25 mouse cellular contexts compared by ENCODE assay signal in the genomic region with DNA sequence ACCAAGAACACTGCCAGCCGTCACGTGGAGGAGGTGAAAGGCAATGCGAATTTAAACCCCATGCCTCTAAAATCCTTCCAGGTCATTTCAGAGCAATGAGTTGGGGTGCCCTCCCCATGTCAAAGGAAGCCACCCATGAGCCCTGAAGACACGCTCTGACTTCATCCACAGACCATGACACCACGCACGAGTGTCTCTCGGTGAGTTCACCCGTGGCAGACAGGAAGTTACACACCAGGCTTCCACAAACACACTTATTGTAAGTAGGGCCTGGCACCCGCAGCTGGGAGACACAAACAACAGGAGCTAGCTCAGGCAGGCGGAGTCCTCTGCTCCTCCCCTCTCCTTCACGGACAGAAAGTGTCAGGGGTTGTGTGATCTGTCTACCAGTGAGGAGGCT.
DNase-seq lines count a peak whose midpoint lies in the region; ATAC-seq and TF ChIP-seq lines count a peak whose summit lies in the region.
"Had no signal": no experiment of that assay in that cellular context is flagged by ENCODE, and none has a peak within 500 bp of the region (broad histone marks: within the 10 kb centered on the region; RNA-seq: fewer than 3 reads in every experiment).

No protein-coding gene starts in this region.

- 69% methylated on average over 11 of the region's 11 CpGs for WGBS in heart, embryonic 12.5 days
- 83% methylated on average over 11 of the region's 11 CpGs for WGBS in hindbrain, embryonic 13.5 days
- 76% methylated on average over 11 of the region's 11 CpGs for WGBS in hindbrain, embryonic 14.5 days
- 36% methylated on average over 11 of the region's 11 CpGs for WGBS in spleen, adult 2 months

- H3K4me1 ChIP-seq in heart, embryonic 12.5 days (replicated peaks) = peaks cover 48% of the 10 kb centered on the region
- H3K4me1 ChIP-seq in hindbrain, embryonic 13.5 days (replicated peaks) = peaks cover 49% of the 10 kb centered on the region
- H3K4me1 ChIP-seq in hindbrain, embryonic 14.5 days (replicated peaks; ENCODE audit: control insufficient read depth, insufficient read depth, low read length) = peaks cover 37% of the 10 kb centered on the region
- peaks cover 22% of the 10 kb centered on the region; the same call in 1 of the 2 replicates for H3K4me1 ChIP-seq in spleen, adult 2 months (ENCODE audit: control insufficient read depth, insufficient read depth, insufficient read length)

- intact Hi-C loops in heart, postnatal 25 days (cut with DNase I) = no loop called here

- ATAC-seq in heart, embryonic 12.5 days (ENCODE audit: insufficient number of reproducible peaks, low FRiP score) = no peak
- no peak for ATAC-seq in hindbrain, embryonic 13.5 days (ENCODE audit: low FRiP score)
- ATAC-seq in hindbrain, embryonic 14.5 days (ENCODE audit: low FRiP score) = no peak
- ATAC-seq in megakaryocyte, adult 5-6 weeks (ENCODE audit: poor library complexity, severe bottlenecking) = no peak
- ATAC-seq: forebrain, postnatal 0 days; intestine, postnatal 0 days; liver, postnatal 0 days; lung, postnatal 0 days; Patski had no signal

- DNase-seq in heart, postnatal 25 days (ENCODE audit: low spot score) = no peak
- no peak for DNase-seq in hindbrain, embryonic 14.5 days (ENCODE audit: low spot score)
- DNase-seq in spleen, adult 2 months (ENCODE audit: low read depth in 1 of 2, low spot score in 2 of 2) = peak; percentile 21 to 48
- no peak for DNase-seq in spleen, postnatal 4 days (ENCODE audit: low spot score in 2 of 2)
- DNase-seq: adrenal gland, postnatal 36 days; cerebellum, adult 9-10 months; forebrain, postnatal 0 days; gastrocnemius, postnatal 25 days; heart, adult 2 months; kidney, postnatal 25 days; liver, postnatal 0 days; thymus, postnatal 25 days had no signal

- peaks cover 6% of the 10 kb centered on the region; the same call in 1 of the 2 replicates for H3K9me3 ChIP-seq in heart, embryonic 12.5 days (replicated peaks)
- no peaks in the 10 kb centered on the region for H3K9me3 ChIP-seq in hindbrain, embryonic 13.5 days
- no peaks in the 10 kb centered on the region for H3K9me3 ChIP-seq in hindbrain, embryonic 14.5 days (ENCODE audit: control insufficient read depth, low read length)
- H3K9me3 ChIP-seq: embryonic facial prominence, embryonic 15.5 days; limb, embryonic 12.5 days had no signal

- H3K4me2 ChIP-seq in heart, embryonic 12.5 days = no peak overlapping the region
- H3K4me2 ChIP-seq in hindbrain, embryonic 13.5 days = no peak overlapping the region
- no peak overlapping the region for H3K4me2 ChIP-seq in hindbrain, embryonic 14.5 days (replicated peaks)
- H3K4me2 ChIP-seq: embryonic facial prominence, embryonic 15.5 days; limb, embryonic 12.5 days; liver, embryonic 11.5 days; midbrain, embryonic 11.5 days had no signal

- H3K27ac ChIP-seq in heart, embryonic 12.5 days (ENCODE audit: poor library complexity, severe bottlenecking) = peak overlapping the region; percentile 56; the same call in 1 of the 2 replicates
- H3K27ac ChIP-seq in hindbrain, embryonic 13.5 days = peak overlapping the region; percentile 67; the same call in 1 of the 2 replicates
- no peak overlapping the region for H3K27ac ChIP-seq in hindbrain, embryonic 14.5 days
- H3K27ac ChIP-seq in spleen, adult 2 months (ENCODE audit: insufficient read depth, low read length) = no peak overlapping the region
- H3K27ac ChIP-seq: embryonic facial prominence, embryonic 15.5 days; heart, adult 2 months; layer of hippocampus, adult 2 months; limb, embryonic 12.5 days; macrophage had no signal

- H3K36me3 ChIP-seq in heart, embryonic 12.5 days = no peaks in the 10 kb centered on the region
- no peaks in the 10 kb centered on the region for H3K36me3 ChIP-seq in hindbrain, embryonic 13.5 days
- H3K36me3 ChIP-seq in hindbrain, embryonic 14.5 days (replicated peaks; ENCODE audit: control insufficient read depth, insufficient read depth) = no peaks in the 10 kb centered on the region
- no peaks in the 10 kb centered on the region for H3K36me3 ChIP-seq in spleen, adult 2 months (ENCODE audit: control insufficient read depth, insufficient read depth, low read length)
- H3K36me3 ChIP-seq: embryonic facial prominence, embryonic 15.5 days; G1E; limb, embryonic 12.5 days had no signal

- TF ChIP-seq POLR2A in spleen, adult 2 months (IDR thresholded peaks at IDR 0.05; ENCODE audit: low read depth, low read length) = no peak

- H3K4me3 ChIP-seq in heart, embryonic 12.5 days = no peak overlapping the region
- H3K4me3 ChIP-seq in hindbrain, embryonic 13.5 days = no peak overlapping the region
- no peak overlapping the region for H3K4me3 ChIP-seq in hindbrain, embryonic 14.5 days (replicated peaks; ENCODE audit: low read length)
- H3K4me3 ChIP-seq in spleen, adult 2 months (ENCODE audit: extremely low read depth, insufficient read depth, insufficient read length) = no peak overlapping the region
- H3K4me3 ChIP-seq: embryonic facial prominence, embryonic 15.5 days; heart, adult 2 months; layer of hippocampus, adult 2 months; limb, embryonic 12.5 days had no signal

- no peak for TF ChIP-seq CTCF in spleen, adult 2 months (IDR thresholded peaks at IDR 0.05; ENCODE audit: extremely low read depth, insufficient read depth, insufficient read length, insufficient replicate concordance)

- H3K9ac ChIP-seq in heart, embryonic 12.5 days = no peak overlapping the region
- H3K9ac ChIP-seq in hindbrain, embryonic 13.5 days = no peak overlapping the region
- H3K9ac ChIP-seq in hindbrain, embryonic 14.5 days = no peak overlapping the region
- H3K9ac ChIP-seq: embryonic facial prominence, embryonic 15.5 days; forebrain, postnatal 0 days; limb, embryonic 12.5 days; liver, postnatal 0 days had no signal

- no peaks in the 10 kb centered on the region for H3K27me3 ChIP-seq in heart, embryonic 12.5 days (replicated peaks)
- 0 out of 2 replicates have a peak, but pooled peaks cover 14% of the 10 kb centered on the region for H3K27me3 ChIP-seq in hindbrain, embryonic 13.5 days
- no peaks in the 10 kb centered on the region for H3K27me3 ChIP-seq in hindbrain, embryonic 14.5 days (ENCODE audit: control insufficient read depth, insufficient read depth, low read length)
- no peaks in the 10 kb centered on the region for H3K27me3 ChIP-seq in spleen, adult 2 months (ENCODE audit: control insufficient read depth, insufficient read depth, low read length)
- H3K27me3 ChIP-seq: Patski had no signal

Comparison
In these comparisons a context has a peak if more than half of its experiments do, and no peak if none do; other contexts are left out.
1. H3K27ac ChIP-seq: peak in heart, embryonic 12.5 days (single experiment) and hindbrain, embryonic 13.5 days (single experiment); none in hindbrain, embryonic 14.5 days (single experiment) and spleen, adult 2 months (single experiment).
2. DNase-seq: peak in spleen, adult 2 months (2 of 2); none in heart, postnatal 25 days (single experiment), hindbrain, embryonic 14.5 days (single experiment) and spleen, postnatal 4 days (0 of 2).